Mouse (Mus musculus): ENCODE measurements around the gene Slc48a1. TPM values are rescaled to one million over a fixed set of nuclear protein-coding genes. Genes with fewer than 3 reads are reported as not detected.

Slc48a1 gene
- polyA plus RNA-seq, 1 experiment from 2014 or later: 34.4 TPM

DNA sequence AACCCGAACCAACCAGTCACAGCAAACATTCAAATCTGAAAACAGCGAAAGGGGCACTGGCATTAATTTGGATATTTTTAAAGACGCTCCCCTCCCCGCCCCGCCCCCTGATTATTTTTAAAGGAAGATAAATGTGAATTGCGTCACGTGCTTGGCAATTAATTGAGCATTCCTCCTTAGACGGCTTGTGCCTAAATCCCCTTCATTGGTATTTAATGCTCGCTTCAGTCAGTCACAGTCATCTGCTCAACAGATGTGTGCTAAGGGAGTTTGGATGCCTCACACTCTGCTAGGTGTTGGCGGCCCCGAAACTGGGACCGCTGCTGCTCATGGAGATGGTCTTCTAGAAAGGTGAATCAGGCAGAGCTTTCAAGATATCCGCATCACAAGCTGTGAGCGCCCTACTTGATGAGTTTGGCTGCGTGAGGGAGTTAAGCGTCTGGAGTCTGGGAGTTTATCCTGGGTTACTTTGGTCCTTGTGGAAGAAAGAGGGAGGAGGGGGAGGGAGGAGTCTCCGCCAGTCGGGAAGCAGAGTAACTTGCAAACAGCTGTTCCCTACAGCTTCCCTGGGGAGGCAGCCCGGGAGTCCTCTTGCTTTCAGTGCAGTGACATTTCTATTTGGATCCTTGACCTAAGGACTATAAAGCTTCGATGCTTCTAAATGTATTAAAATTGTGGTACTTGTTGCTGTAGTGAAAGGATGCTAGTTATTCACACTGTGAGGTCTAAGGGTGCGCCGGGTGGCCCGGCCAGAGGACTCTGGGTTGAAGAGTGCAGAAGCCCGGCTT lies 3.8 kb downstream of the Slc48a1 start:
- WGBS: 10% methylated on average over 24 of the region's 24 CpGs
- Histone ChIP-seq H3K27me3 (ENCODE audit: control insufficient read depth, insufficient read depth, low read length) (no peaks in the 10 kb centered on the region; the same call in 1 of the 2 replicates), H3K4me1 (ENCODE audit: control insufficient read depth, insufficient read depth, low read length) (peaks cover 43% of the 10 kb centered on the region), H3K4me2 (replicated peaks; ENCODE audit: low read depth, low read length) (peak overlapping the region; percentile 33), H3K9ac (ENCODE audit: low read depth, low read length) (no peak overlapping the region), H3K27ac (ENCODE audit: low read depth, low read length) (peak overlapping the region; percentile 19; the same call in 1 of the 2 replicates), H3K9me3 (ENCODE audit: control insufficient read depth, low read length) (no peaks in the 10 kb centered on the region), H3K36me3 (ENCODE audit: control insufficient read depth, insufficient read depth, low read length) (no peaks in the 10 kb centered on the region), H3K4me3 (ENCODE audit: low read length) (peak overlapping the region; percentile 5; the same call in 1 of the 2 replicates)
- peak; percentile 20; the same call in 1 of the 2 replicates for ATAC-seq (ENCODE audit: low FRiP score, low TSS enrichment)

- H3K36me3 ChIP-seq (ENCODE audit: control insufficient read depth, insufficient read depth, low read length): no peaks in the 10 kb centered on the region
- peak overlapping the region; percentile 5; the same call in 1 of the 2 replicates for H3K4me3 ChIP-seq (ENCODE audit: low read length)
- H3K27ac ChIP-seq (ENCODE audit: low read depth, low read length): no peak overlapping the region
- ATAC-seq (ENCODE audit: low FRiP score, low TSS enrichment): peak; percentile 14
- H3K4me1 ChIP-seq (ENCODE audit: control insufficient read depth, insufficient read depth, low read length): peaks cover 40% of the 10 kb centered on the region
- H3K4me2 ChIP-seq (replicated peaks; ENCODE audit: low read depth, low read length): peak overlapping the region; percentile 33
- no peak overlapping the region for H3K9ac ChIP-seq (ENCODE audit: low read depth, low read length)
- H3K27me3 ChIP-seq (ENCODE audit: control insufficient read depth, insufficient read depth, low read length): no peaks in the 10 kb centered on the region; the same call in 1 of the 2 replicates
- 5% methylated on average over 9 of the region's 9 CpGs for WGBS
- H3K9me3 ChIP-seq (ENCODE audit: control insufficient read depth, low read length): no peaks in the 10 kb centered on the region
These were observed 4.4 kb downstream of the Slc48a1 start for GRCm38 (mm10) chr15:97782749-97783105.

DNA sequence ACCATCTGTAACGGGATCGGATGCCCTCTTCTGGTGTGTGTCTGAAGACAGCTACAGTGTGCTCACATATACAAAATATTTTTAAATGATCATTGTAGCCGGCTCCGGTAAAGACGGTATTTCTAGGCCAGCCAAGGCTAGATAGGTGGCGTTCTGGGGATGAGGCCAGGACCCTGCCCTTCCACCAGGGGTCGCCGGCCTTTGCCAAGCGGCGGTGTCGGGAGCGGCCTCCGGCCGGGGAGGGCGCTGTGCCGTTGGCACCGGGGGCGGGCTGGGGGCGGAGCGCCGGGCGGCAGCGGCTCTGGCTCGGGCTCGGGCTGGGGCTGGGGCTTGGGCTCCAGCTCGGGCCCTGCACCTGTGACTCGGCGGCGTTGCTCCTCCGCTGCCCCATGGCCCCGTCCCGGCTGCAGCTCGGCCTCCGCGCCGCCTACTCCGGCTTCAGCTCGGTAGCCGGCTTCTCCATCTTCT lies 5.8 kb downstream of the Slc48a1 start:
- peaks cover 31% of the 10 kb centered on the region for H3K4me1 ChIP-seq (ENCODE audit: control insufficient read depth, insufficient read depth, low read length)
- WGBS: 2% methylated on average over 39 of the region's 39 CpGs

DNA sequence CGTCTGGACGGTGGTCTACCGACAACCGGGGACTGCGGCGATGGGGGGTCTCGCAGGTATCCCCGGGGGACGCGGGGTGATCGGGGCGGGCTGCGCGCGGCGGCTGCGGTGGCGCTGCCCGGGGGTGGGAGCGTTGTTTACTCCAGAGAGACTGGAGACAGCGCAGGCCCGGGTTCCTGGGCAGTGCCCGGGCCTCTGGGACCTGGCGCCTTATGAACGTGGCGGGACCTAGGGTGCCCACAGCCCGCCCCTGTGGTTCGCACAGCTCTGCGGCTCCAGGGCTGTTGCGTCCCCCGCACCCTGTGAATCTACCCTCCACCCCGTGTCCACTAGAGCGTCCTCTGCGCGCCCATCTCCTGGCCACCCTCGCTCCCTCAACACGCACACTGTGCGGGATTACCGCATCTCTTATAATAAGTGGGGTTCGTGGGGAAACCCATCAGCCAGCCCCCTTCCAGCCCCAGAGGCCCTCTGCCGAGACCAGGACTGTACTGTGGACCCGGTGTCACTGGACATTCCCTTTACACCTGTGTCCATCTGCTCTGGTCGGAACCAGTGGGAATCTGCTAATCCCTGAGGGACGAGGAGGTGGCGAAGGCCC lies 6.3 kb downstream of the Slc48a1 start:
- peak overlapping the region; percentile 89 for H3K9ac ChIP-seq (ENCODE audit: low read depth, low read length)
- H3K4me1 ChIP-seq (ENCODE audit: control insufficient read depth, insufficient read depth, low read length): peaks cover 30% of the 10 kb centered on the region
- no peak overlapping the region for H3K27ac ChIP-seq (ENCODE audit: low read depth, low read length)
- no peaks in the 10 kb centered on the region for H3K9me3 ChIP-seq (ENCODE audit: control insufficient read depth, low read length)
- H3K36me3 ChIP-seq (ENCODE audit: control insufficient read depth, insufficient read depth, low read length): no peaks in the 10 kb centered on the region
- H3K4me3 ChIP-seq (ENCODE audit: low read length): peak overlapping the region; percentile 73
- WGBS: 7% methylated on average over 42 of the region's 45 CpGs
- peak overlapping the region; percentile 87 for H3K4me2 ChIP-seq (replicated peaks; ENCODE audit: low read depth, low read length)
- peak; percentile 44 for ATAC-seq (ENCODE audit: low FRiP score, low TSS enrichment)
- no peaks in the 10 kb centered on the region; the same call in 1 of the 2 replicates for H3K27me3 ChIP-seq (ENCODE audit: control insufficient read depth, insufficient read depth, low read length)

More for the DNA sequence above, 5.8 kb downstream of the Slc48a1 start:
- Histone ChIP-seq H3K27ac (ENCODE audit: low read depth, low read length) (no peak overlapping the region), H3K4me3 (ENCODE audit: low read length) (peak overlapping the region; percentile 73), H3K9ac (ENCODE audit: low read depth, low read length) (peak overlapping the region; percentile 89), H3K4me2 (replicated peaks; ENCODE audit: low read depth, low read length) (peak overlapping the region; percentile 87), H3K27me3 (ENCODE audit: control insufficient read depth, insufficient read depth, low read length) (no peaks in the 10 kb centered on the region; the same call in 1 of the 2 replicates), H3K36me3 (ENCODE audit: control insufficient read depth, insufficient read depth, low read length) (no peaks in the 10 kb centered on the region), H3K9me3 (ENCODE audit: control insufficient read depth, low read length) (no peaks in the 10 kb centered on the region)
- peak; percentile 82 for ATAC-seq (ENCODE audit: low FRiP score, low TSS enrichment)

- Histone ChIP-seq H3K9me3 (ENCODE audit: control insufficient read depth, low read length) (no peaks in the 10 kb centered on the region), H3K4me1 (ENCODE audit: control insufficient read depth, insufficient read depth, low read length) (peaks cover 20% of the 10 kb centered on the region), H3K9ac (ENCODE audit: low read depth, low read length) (no peak overlapping the region), H3K4me3 (ENCODE audit: low read length) (no peak overlapping the region), H3K27ac (ENCODE audit: low read depth, low read length) (no peak overlapping the region), H3K27me3 (ENCODE audit: control insufficient read depth, insufficient read depth, low read length) (no peaks in the 10 kb centered on the region; the same call in 1 of the 2 replicates), H3K36me3 (ENCODE audit: control insufficient read depth, insufficient read depth, low read length) (peaks cover 3% of the 10 kb centered on the region; the same call in 1 of the 2 replicates), H3K4me2 (replicated peaks; ENCODE audit: low read depth, low read length) (no peak overlapping the region)
- ATAC-seq (ENCODE audit: low FRiP score, low TSS enrichment): no peak
- 85% methylated on average over 9 of the region's 9 CpGs for WGBS
These were observed 7.6 kb downstream of the Slc48a1 start for GRCm38 (mm10) chr15:97785731-97786411.

DNA sequence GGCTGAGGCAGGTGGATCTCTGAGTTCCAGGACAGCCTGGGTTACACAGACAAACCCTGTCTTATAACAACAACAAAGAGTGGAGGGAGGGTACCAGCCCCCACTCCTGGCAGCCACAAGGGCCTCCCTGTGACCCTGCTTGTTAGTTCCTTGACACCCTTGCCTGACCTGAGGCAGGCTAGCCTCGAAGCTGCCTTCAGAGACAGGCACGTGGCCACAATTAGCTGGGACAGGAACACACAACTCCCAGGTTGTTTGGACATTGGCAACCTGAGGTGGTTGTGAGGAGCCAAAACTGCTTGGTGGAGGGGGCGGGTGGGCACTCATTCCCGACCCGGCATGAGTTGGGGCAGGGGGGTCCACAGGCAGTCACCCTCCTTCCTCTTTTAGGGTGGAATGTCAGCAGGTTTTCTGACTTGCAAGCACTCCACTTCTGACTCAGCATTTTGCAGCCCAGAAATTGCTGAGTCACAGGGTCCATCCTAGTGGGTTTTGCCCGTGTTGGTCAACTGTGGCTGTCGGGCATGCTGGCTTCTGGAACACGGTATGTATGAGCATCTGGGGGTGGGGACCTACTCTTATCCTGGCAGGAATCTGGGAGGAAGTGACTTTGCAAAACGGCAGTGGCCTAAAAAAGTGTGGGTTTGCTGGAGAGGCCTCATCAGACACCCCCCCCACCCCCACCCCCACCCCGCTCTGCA lies 8.2 kb downstream of the Slc48a1 start:
- H3K4me1 ChIP-seq (ENCODE audit: control insufficient read depth, insufficient read depth, low read length): peaks cover 16% of the 10 kb centered on the region; the same call in 1 of the 2 replicates
- WGBS: 78% methylated on average over 10 of the region's 10 CpGs
- peaks cover 9% of the 10 kb centered on the region; the same call in 1 of the 2 replicates for H3K36me3 ChIP-seq (ENCODE audit: control insufficient read depth, insufficient read depth, low read length)
- H3K4me3 ChIP-seq (ENCODE audit: low read length): no peak overlapping the region
- no peaks in the 10 kb centered on the region; the same call in 1 of the 2 replicates for H3K27me3 ChIP-seq (ENCODE audit: control insufficient read depth, insufficient read depth, low read length)
- ATAC-seq (ENCODE audit: low FRiP score, low TSS enrichment): no peak
- H3K9me3 ChIP-seq (ENCODE audit: control insufficient read depth, low read length): no peaks in the 10 kb centered on the region
- H3K4me2 ChIP-seq (replicated peaks; ENCODE audit: low read depth, low read length): no peak overlapping the region
- no peak overlapping the region for H3K9ac ChIP-seq (ENCODE audit: low read depth, low read length)
- no peak overlapping the region for H3K27ac ChIP-seq (ENCODE audit: low read depth, low read length)

DNA sequence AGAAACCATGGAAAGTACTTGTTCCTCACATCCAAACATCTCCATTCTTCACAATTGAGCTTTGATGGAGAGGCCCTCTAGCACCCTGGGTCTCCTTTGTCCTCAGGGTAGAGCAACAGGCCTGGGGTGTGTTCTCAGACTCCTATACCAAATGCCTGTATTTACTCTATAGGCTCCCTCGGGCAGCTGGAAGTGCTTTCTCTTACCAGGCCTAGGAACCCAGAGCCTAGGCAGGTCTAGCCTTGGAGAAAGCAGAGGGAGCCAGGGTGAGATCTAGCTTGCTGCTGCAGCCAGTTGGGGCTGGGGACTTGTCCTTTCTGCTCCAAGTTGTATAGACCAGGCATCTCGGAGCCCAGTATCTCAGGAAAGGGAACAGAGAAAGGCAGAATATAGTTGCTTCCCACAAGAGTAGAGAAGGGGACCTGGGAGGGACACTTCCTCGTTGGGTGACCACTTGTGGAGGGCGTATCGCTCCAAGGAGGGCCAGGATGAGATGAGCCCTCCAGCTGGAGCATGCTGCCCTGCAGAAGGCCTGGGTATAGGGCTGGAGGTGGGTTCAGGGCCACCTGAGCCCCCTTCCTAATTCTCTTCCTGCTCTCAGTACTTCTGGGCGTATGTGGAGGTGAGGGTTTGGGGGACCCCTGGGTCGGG lies 9.0 kb downstream of the Slc48a1 start:
- Histone ChIP-seq H3K9ac (ENCODE audit: low read depth, low read length) (no peak overlapping the region), H3K4me1 (ENCODE audit: control insufficient read depth, insufficient read depth, low read length) (peaks cover 11% of the 10 kb centered on the region; the same call in 1 of the 2 replicates), H3K36me3 (ENCODE audit: control insufficient read depth, insufficient read depth, low read length) (peaks cover 13% of the 10 kb centered on the region; the same call in 1 of the 2 replicates), H3K9me3 (ENCODE audit: control insufficient read depth, low read length) (no peaks in the 10 kb centered on the region), H3K27ac (ENCODE audit: low read depth, low read length) (no peak overlapping the region), H3K4me3 (ENCODE audit: low read length) (no peak overlapping the region), H3K27me3 (ENCODE audit: control insufficient read depth, insufficient read depth, low read length) (no peaks in the 10 kb centered on the region; the same call in 1 of the 2 replicates), H3K4me2 (replicated peaks; ENCODE audit: low read depth, low read length) (no peak overlapping the region)
- ATAC-seq (ENCODE audit: low FRiP score, low TSS enrichment): no peak
- 85% methylated on average over 7 of the region's 7 CpGs for WGBS
